Mouse (Mus musculus) frontal cortex, postnatal 10 days (tissue): ENCODE data around the gene Pacrg.
A peak's percentile ranks its signal among the peaks of the same experiment; 100 is the strongest.

Experiments
- DNase-seq, 2 experiments: peaks; one replicate each; pipeline ENCODE4 v3.0.0; 2022; ENCODE audit warnings: low spot score in 2 of 2, mixed read lengths in 1 of 2

Pacrg gene

DNA sequence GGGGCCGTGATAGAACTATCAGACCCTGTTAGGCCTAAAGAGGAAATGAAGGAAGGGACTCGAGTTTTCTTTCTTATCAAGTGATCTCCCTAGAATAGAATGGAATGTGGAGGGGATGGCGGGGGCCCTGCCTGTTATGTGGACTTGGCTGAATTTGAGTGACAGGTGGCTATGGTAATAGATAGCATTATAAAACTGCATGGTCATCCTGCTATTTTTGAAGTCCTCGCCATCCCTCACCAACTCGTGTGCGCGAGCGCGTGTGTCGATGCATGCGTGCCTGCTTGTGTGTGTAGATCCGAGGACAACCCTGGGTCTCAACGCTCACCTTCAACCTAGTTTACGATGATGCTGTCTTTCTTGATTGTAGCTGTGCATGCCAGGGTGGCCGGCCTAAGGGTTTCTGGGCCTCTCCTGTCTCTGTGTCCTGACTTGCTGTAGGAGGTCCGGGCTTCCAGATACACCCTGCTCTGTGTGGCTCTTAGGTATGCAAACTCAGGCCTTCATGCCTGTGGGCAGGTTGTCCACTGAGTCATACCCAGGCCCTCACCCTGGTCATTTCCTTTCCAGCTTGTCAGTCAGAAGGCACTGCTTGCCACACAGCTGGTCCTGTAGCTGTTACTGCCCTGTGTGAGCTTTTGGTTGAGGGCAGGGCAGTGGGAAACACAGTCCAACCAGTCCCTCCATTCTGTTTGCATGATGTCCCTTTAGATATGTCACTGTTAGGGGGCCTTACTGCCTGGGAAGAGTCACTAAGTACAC is 287.6 kb downstream of the Pacrg start:
- DNase-seq, result no peak

GRCm38 (mm10) chr17:10550781-10551520 is 289.2 kb downstream of the Pacrg start:
- DNase-seq, result no peak

- DNase-seq, result no peak
Observed at GRCm38 (mm10) chr17:10549825-10550224, 290.3 kb downstream of the Pacrg start.

- DNase-seq, result no peak
Observed at GRCm38 (mm10) chr17:10548969-10549368, 291.1 kb downstream of the Pacrg start.

GRCm38 (mm10) chr17:10540772-10541171 is 299.3 kb downstream of the Pacrg start:
- no peak for DNase-seq

DNA sequence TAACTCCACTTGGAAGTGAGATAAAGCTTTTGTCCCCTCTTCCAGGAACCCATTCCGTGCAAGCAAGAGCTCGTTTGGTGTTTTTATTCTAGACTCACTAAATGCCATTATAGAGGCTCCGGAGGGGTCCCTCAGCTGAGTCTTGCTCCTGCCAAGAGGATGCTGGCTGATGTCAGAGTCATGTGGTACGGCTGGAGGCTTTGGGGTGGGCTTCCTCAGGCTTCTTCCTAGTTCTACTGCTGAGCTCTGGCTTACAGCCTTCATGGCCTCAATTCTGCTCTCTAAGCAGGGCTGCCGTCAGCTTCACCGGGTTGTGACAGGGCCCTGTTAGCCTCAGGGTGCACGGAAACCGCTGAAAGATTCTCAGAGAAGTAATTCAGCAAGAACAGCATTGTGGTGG is 305.9 kb downstream of the Pacrg start:
- peak; percentile 25 to 35 for DNase-seq

- no peak for DNase-seq
Observed at GRCm38 (mm10) chr17:10533461-10533860, 306.6 kb downstream of the Pacrg start.

DNA sequence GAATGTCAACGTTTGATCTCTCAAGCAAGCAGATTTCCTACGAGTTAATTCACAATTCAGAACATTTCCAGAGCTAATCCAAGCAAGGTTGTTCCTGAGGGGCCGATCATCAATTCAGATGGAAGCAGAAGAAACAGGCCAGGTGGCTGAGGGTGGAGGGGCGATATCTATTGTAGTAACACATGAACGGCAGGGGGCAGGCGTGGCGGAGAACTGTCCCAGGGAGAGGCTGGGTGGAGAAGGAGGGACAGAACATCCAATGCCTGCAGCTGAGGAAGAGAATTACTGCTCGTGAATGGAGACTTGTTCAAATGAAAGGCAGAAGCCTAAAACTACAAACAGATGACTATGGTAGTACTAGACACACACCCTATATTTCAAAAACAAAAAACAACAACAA is 309.1 kb downstream of the Pacrg start:
- no peak for DNase-seq

DNA sequence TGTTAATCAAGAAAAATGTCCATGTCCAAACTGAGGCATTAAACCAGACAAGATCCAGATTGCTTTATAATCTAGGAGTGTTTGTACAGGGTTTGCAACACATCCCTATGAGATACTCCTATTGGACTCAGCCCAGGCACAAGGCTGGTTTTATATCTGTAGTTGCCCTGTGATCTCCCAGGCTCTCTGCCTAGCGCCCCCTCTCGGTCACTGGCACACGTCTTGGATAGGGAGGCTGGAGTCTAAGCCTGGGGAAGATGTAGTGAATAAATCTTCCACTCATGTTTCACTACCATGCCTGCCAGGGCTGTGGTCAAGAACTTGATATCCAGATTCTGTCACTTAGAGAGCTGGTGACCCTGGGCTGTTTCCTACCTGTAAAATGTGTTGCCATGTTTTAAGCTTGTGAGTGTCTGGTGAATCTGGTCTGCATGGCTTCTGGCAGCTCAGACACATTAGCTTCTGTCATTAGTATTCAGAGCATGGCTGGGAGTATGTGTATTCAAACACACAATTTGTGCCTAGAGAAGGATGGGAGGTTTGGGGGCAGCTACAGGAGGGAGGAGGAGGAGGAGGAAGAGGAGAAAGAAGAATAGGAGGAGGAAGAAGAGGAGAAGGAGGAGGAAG is 310.7 kb downstream of the Pacrg start:
- DNase-seq, result no peak

DNA sequence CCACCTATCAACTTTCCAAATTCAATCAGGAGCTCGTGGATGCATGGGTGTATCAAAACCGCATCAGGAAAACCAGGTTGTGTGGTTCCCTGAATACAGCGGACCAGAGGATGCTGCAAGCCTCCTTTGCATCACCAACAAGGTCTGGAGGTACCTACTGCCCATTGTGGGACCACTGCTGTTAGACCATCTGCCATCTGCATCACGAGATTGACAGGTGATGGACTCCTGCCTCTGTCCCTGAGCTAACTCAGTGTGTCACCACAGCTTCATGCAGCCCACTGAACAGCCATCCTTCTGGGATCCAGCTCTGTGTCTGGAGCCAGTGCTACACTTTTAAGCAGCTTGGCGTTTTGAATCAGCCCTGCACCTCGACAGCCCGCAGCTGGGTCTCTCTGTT is 318.8 kb downstream of the Pacrg start:
- DNase-seq, result no peak

DNA sequence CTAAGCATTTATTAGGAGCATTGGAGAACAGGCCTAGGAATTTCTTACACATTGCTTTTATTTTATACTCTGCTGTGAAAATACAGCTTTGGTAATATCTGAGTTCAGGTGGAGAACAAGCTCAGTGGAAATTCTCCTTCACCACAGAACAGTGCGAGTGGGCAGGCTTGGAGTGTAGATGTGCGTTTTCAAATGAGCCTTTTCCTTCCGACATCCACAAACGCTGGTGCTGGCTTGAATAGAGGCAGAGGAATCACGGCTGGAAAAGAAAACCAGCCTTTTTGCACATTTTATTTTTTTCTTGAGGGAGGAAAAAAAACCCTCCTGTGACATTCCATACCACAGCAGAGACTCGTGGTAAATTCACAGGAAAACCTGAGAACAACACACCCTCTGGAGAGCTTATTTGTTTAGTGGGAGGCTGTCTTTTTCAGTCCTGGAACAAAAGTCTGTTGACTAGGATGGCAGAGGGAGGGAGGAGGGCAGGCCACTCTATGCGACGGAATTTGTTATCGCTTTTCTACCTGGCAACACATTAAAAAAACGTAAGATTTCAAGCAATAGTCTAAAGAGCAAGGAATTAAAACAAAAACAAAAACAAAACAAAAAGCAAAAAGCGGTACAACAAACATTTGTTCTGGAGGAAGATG is 320.5 kb downstream of the Pacrg start:
- DNase-seq, result no peak

GRCm38 (mm10) chr17:10514812-10515211 is 325.3 kb downstream of the Pacrg start:
- DNase-seq, result no peak

DNA sequence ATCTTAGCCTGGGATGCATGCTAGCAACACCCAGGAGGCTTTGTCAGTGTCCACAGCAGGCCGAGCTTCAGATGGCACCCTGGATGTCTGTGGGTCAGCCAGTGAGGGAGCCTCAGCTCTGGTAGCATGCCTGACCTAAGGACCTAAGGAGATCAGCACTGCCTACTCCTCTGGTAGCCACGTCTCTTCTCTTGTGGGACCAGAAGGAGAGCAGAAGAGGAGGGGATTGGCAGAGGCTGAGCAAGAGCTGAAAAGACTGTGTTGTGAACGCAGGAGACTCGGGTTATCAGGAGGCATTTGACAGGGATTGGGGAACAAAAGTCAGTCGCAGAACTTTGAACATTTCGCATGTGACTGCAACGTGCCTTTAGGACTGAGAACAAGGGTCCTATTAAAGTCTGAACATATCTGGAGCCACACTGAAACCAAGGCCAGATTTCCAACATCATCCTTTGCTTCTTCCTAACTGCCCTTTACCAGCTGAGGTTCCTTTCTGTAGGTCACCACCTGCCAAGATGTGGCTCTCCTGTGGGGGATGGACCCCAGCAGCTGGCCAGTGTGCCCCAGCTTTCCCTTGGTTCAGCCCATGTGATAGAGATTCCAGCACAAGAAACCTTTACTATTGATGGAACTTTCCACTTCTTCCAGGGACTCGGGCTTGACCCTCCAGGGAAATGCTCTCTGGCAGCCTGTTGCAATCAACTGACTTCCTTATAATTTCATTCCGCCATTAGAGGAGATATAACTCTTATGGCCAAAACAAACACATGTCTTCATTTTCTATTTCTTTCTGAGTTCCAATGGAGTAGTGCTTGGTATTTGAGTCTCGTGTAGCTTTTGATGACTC is 329.0 kb downstream of the Pacrg start:
- DNase-seq, result no peak

DNA sequence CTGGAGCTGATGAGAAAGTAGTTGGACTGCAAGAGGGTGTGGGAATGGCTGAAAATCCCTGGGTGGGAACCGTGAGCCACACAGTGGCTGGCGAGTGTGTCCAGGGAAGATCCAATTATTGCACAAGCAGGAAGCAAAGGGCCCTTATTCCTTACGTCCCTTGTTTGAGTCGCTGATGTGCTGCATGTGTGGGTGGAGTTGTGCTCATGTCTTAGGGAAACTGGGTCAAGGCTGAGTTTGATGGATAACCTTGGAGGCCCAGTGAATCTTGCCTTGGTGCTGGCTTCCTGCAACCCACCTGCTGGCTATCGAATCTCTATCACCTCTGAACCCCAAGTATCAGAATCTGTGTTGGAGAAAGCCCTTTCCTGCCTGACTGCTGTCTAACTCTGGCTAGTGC is 329.6 kb downstream of the Pacrg start:
- no peak for DNase-seq

DNA sequence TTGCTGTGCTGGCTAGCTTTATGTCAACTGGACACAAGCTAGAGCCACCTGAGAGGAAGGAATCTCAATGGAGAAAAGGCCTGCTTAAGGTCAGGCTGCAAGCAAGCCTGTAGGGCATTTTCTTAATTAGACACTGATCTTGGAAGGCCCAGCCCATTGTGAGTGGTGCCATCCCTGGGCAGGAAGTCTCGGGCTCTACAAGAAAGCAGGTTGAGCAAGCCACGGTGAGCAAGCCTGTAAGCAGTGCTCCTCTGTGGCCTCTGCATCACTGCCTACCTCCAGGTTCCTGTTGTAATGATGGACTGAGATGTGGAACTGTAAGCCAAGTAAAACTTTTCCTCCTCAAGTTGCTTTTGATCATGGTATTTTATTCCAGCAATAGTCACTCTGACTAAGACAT is 332.0 kb downstream of the Pacrg start:
- no peak for DNase-seq

- peak in 1 of 2 experiments; percentile 48 for DNase-seq
Observed at GRCm38 (mm10) chr17:10507466-10507865, 332.6 kb downstream of the Pacrg start.

- DNase-seq, result no peak
Observed at GRCm38 (mm10) chr17:10506896-10507295, 333.2 kb downstream of the Pacrg start.

DNA sequence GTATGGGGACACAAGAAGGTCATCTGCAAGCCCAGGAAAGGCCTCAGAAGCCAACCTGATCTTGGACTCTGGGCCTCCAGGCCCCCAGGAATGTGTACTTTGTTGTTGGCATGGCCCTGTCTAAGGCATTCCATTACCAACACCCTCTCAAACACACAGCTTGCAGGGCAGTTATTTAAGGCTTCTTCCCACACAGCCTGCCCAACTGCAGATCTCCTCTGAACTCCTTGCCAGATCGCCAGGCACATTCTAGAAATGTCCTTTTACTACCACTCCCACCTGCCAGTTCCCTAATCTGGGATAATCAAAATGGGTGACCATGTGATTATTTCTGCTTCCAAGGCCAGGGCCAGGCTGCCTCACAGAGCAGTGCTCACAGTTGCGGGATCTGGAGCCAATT is 338.7 kb downstream of the Pacrg start:
- no peak for DNase-seq

GRCm38 (mm10) chr17:10500795-10501432 is 339.2 kb downstream of the Pacrg start:
- no peak for DNase-seq

GRCm38 (mm10) chr17:10498935-10499655 is 341.0 kb downstream of the Pacrg start:
- no peak for DNase-seq
